Mouse (Mus musculus): Measurements from ENCODE around the gene Faiml. TPM values are rescaled to one million over a fixed set of nuclear protein-coding genes. Genes with fewer than 3 reads are reported as not detected.

Faiml gene
- polyA plus RNA-seq, 1 experiment from 2014 or later: not detected

Other genes with a start within 250 kb of the Faiml start
- not detected in 2 replicates for gene Gm1123, start 201.5 kb downstream of the Faiml start, polyA plus RNA-seq (2014; fragmentation: Nextera tagmentation; extraction: Ambion mirVana)
- 1.6 and 1.7 TPM in 2 replicates for gene Pik3cb, start 96.6 kb downstream of the Faiml start, polyA plus RNA-seq (2014; fragmentation: Nextera tagmentation; extraction: Ambion mirVana)
- gene Cep70, start 6.1 kb upstream of the Faiml start, polyA plus RNA-seq (2014; fragmentation: Nextera tagmentation; extraction: Ambion mirVana): 51.0 and 57.5 TPM in 2 replicates
- gene Esyt3, start 121.3 kb upstream of the Faiml start, polyA plus RNA-seq (2014; fragmentation: Nextera tagmentation; extraction: Ambion mirVana): 0.35 TPM in 2 replicates
- gene Mras, start 200.1 kb upstream of the Faiml start, polyA plus RNA-seq (2014; fragmentation: Nextera tagmentation; extraction: Ambion mirVana): 15.5 and 16.8 TPM in 2 replicates
- gene Nme9, start 214.2 kb upstream of the Faiml start, polyA plus RNA-seq (2014; fragmentation: Nextera tagmentation; extraction: Ambion mirVana): not detected in 2 replicates